Mouse (Mus musculus) brain, embryonic 14.5 days (tissue): ENCODE measurements around the gene Xlr5a. TPM values are rescaled to one million over a fixed set of nuclear protein-coding genes. Genes with fewer than 3 reads are reported as not detected.

ENCODE experiments used
- DNase-seq: peaks from one replicate; pipeline ENCODE4 v3.0.0-alpha.2; 2011; ENCODE audit warnings: low read depth
- CTCF ChIP-seq: fragments of 200-500 bp; IDR thresholded peaks from 2 replicates; pipeline ENCODE4 v1.5.1; 2012; ENCODE audit warnings: inconsistent platforms, mild to moderate bottlenecking, moderate library complexity, borderline replicate concordance; ENCODE audit not compliant: insufficient read depth, insufficient read length; ENCODE audit errors: extremely low read depth
- POLR2A ChIP-seq: fragments of 200-500 bp; IDR thresholded peaks from 2 replicates; pipeline ENCODE4 v1.6.1; 2012; ENCODE audit warnings: mild to moderate bottlenecking, inconsistent platforms, borderline replicate concordance; ENCODE audit not compliant: poor library complexity, insufficient read depth, insufficient read length, severe bottlenecking; ENCODE audit errors: extremely low read depth
- polyA plus RNA-seq: library from polyadenylated mRNA; depleted of rRNA; stranded (reverse); fragments of >200 nt; gene quantifications from 2 replicates; pipeline ENCODE4 v1.2.3, GENCODE M21; 2012; rRNA removed

Xlr5a gene
- polyA plus RNA-seq, 1 experiment: not detected

GRCm38 (mm10) chrX:73064415-73064793 lies 228.4 kb downstream of the Xlr5a start, which contains the start of gene Pnma3:
Gene Pnma3, plus strand, starts transcription at chrX:73064787.
- TF ChIP-seq CTCF: no peak
- TF ChIP-seq POLR2A: no peak
- peak; percentile 7 for DNase-seq

- peak; percentile 78 for DNase-seq
- TF ChIP-seq CTCF (no peak), POLR2A (no peak)
Observed at GRCm38 (mm10) chrX:73063512-73064414, 229.0 kb downstream of the Xlr5a start.

- TF ChIP-seq CTCF (no peak), POLR2A (no peak)
Observed at GRCm38 (mm10) chrX:73062323-73062722, 230.5 kb downstream of the Xlr5a start.

GRCm38 (mm10) chrX:73061528-73061927 lies 231.2 kb downstream of the Xlr5a start:
- TF ChIP-seq POLR2A (no peak), CTCF (no peak)
- no peak for DNase-seq

More at GRCm38 (mm10) chrX:73062323-73062722, 230.5 kb downstream of the Xlr5a start:
- no peak for DNase-seq

Other genes with a start within 250 kb of the Xlr5a start
- 14.5 and 15.1 TPM in 2 replicates for gene Pnma3, start 228.2 kb downstream of the Xlr5a start, polyA plus RNA-seq
- 0.93 TPM in 1 of 2 replicates, not detected in the other for gene Xlr4a, start 210.5 kb downstream of the Xlr5a start, polyA plus RNA-seq
- gene Xlr3a, start 195.9 kb downstream of the Xlr5a start, polyA plus RNA-seq: 1.7 and 4.0 TPM in 2 replicates
- 0.94 and 1.1 TPM in 2 replicates for gene Gm14685, start 175.9 kb downstream of the Xlr5a start, polyA plus RNA-seq
- gene Xlr5b, start 144.2 kb downstream of the Xlr5a start, polyA plus RNA-seq: not detected in 2 replicates
- gene DXBay18, start 143.5 kb downstream of the Xlr5a start, polyA plus RNA-seq: 0.26 and 0.71 TPM in 2 replicates
- not detected in 2 replicates for gene Spin2d, start 116.0 kb downstream of the Xlr5a start, polyA plus RNA-seq
- 3.7 and 13.7 TPM in 2 replicates for gene Xlr3b, start 100.8 kb downstream of the Xlr5a start, polyA plus RNA-seq
- 0.25 and 0.97 TPM in 2 replicates for gene Xlr4b, start 78.6 kb downstream of the Xlr5a start, polyA plus RNA-seq
- 19.7 and 22.1 TPM in 2 replicates for gene F8a, start 64.7 kb downstream of the Xlr5a start, polyA plus RNA-seq
- gene Xlr4c, start 49.8 kb downstream of the Xlr5a start, polyA plus RNA-seq: 0.25 TPM in 1 of 2 replicates, not detected in the other
- gene Xlr3c, start 27.6 kb downstream of the Xlr5a start, polyA plus RNA-seq: 0.13 TPM in 1 of 2 replicates, not detected in the other
- gene Xlr5c, start within 50 bp of the Xlr5a start, polyA plus RNA-seq: not detected in 2 replicates
- not detected in 2 replicates for gene Gm45015, start 43.9 kb upstream of the Xlr5a start, polyA plus RNA-seq
- gene Zfp275, start 49.6 kb upstream of the Xlr5a start, polyA plus RNA-seq: 25.9 and 26.6 TPM in 2 replicates
- 0.13 and 0.27 TPM in 2 replicates for gene Gm18336, start 105.8 kb upstream of the Xlr5a start, polyA plus RNA-seq
- gene Zfp92, start 118.1 kb upstream of the Xlr5a start, polyA plus RNA-seq: 1.2 and 1.3 TPM in 2 replicates
- gene Trex2, start 142.4 kb upstream of the Xlr5a start, polyA plus RNA-seq: 0.11 and 0.18 TPM in 2 replicates
- 45.6 and 50.0 TPM in 2 replicates for gene Haus7, start 166.1 kb upstream of the Xlr5a start, polyA plus RNA-seq
- gene Bgn, start 190.6 kb upstream of the Xlr5a start, polyA plus RNA-seq: 39.3 and 83.1 TPM in 2 replicates
- 7.9 and 13.7 TPM in 2 replicates for gene Atp2b3, start 210.1 kb upstream of the Xlr5a start, polyA plus RNA-seq